Mouse (Mus musculus) mesoderm, embryonic 11.5 days (tissue): ENCODE measurements around the gene Extl1.

Experiments used
- DNase-seq: peaks from one replicate; pipeline ENCODE4 v3.0.0-alpha.2; 2012; ENCODE audit warnings: low read depth, low spot score

Gene Extl1

DNA sequence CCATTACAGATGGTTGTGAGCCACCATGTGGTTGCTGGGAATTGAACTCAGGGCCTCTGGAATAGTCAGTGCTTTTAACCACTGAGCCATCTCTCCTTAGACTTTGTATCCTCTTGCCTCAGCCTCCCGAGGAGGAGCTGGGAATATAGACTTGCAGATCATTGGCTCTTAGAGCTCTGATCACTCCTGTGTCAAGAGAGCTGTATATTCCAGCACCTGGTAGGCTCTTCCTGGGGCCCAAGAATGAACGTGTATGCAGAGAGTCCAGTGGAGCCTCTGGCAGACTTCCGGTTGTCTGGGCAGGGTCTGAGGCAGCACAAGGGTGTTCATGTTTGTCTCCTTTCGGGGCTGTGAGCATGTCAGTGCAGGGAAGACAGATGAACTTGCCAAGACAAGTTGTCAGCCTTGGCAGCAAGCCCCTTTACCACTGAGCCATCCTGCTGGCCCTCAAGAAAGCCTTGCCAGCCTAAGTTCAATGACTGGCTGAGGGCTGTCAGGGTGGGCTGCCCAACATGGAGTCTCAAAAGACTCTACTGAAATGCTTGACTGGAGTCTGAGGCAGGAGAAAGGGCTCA is 69.5 kb downstream of the Extl1 start:
- no peak for DNase-seq

DNA sequence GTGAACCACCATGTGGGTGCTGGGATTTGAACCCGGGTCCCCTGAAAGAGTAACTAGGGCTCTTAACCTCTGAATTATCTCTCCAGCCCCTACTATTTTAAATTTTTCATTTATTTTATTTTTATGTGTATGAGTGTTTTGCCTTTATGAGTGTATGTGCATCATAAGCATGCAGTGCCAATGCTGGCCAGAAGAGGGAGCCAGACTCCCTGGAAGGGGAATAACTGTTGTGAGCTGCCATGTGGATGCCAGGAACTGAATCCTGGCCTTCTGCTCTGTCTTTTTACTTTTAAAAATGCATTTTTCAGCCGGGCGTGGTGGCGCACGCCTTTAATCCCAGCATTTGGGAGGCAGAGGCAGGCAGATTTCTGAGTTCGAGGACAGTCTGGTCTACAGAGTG is 70.7 kb downstream of the Extl1 start:
- DNase-seq: no peak

DNA sequence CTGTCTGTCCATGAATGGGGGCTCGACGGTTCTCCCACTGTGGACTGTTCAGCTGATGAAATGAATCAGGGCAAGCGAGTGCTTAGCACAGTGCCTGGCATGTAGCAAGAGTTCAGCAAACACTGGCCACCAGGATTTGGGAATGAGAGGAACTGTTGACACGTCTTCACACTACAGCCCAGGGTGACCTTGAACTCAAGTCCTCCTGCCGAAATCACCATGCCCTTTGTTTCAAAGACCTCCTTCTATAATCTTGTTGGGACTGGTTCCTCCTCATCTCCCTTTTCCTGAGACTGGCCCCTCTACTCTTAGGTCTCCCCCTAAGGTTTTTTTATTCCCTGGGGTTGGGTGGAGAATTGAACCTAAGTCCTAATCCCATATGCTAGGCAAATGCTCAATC is 71.3 kb downstream of the Extl1 start:
- DNase-seq: no peak

DNA sequence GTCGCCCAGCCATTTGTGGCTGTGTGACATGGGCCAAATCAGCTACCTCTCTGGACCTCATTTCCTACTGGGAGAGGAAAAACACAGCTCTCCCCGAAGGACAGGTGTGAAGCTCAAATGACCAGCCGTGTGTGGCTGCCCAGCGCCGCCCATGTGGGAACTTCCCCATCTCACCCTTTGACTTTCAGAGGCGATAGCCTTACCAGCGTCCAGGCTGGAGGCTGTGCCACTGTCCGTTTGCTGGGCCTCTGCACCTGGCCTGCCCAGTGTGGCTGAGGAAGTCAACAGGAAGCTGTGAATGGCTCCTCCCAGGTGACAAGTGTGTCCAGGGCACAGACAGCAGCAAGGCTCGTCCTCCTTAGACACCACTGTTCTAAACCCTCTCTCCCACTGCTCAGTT is 71.9 kb downstream of the Extl1 start:
- no peak for DNase-seq

DNA sequence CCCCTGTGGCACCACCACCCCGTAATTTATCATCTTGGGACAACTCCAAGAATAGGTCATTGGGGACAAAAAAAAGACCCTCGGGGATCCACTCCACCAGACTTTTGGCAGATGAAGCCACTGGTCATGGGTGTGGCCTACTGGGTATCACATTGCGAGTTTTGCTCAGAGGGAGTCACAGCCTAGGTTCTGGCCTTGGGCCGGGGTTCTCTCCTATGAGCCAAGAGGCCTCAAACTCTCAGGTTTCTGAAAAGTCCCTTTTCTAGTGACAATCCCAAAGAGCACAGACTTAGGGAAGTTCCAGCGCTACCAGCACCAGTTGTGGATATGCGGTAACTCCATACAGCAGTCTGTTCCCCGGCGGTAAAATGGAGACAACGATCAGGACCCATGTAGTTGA is 73.0 kb downstream of the Extl1 start:
- no peak for DNase-seq

DNA sequence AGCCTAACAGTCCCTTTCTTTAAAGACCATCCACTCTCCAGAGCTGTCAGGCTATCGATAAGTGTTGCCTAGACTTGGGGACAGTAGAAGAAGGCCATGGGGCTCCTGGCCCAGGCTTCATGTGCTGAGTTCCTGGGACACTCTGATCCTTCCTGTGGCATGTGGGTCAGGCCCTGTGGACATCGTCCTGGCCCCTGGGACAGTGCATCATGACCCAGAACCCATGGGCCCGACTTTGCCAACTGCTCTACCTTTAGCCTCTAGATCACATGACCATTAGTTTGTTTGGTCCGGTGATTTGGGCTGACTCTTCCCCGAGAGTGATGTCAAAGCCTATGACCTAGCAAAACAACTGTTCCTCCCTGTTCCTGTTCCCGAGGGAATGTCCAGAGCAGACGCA is 73.5 kb downstream of the Extl1 start:
- DNase-seq: no peak

DNA sequence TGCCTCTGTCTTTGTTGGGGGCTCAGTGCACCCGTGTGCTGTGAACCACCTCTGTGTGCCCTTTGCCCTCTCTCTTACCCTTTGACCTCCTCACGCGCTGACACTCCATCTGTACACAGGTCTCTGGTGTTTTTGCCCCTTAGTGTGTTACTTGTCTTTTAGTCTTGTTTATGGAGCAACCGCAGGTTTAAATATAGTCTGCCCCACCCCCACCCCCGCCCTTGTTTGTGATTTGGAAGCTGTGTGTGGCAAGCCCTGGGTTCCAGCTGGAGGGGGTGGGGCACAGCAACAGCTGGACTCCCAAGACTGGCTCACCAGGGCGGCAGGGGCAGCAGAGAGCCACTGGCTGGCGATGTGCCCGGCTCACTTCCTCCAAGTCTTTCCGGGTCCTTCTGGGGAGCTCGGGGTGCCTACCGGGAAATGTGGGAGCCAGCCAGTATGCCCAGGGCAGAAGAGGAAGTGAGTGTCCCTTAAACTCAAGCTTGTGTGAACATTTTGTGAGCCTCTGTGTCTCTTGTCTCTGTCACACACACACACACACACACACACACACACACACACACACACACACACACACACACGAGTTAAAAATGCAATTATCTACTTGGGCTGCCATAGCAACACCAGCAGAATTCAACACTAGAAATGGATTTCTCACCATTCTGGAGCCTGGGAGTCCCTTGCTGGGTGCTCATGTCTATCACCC is 76.1 kb downstream of the Extl1 start:
- DNase-seq: no peak

DNA sequence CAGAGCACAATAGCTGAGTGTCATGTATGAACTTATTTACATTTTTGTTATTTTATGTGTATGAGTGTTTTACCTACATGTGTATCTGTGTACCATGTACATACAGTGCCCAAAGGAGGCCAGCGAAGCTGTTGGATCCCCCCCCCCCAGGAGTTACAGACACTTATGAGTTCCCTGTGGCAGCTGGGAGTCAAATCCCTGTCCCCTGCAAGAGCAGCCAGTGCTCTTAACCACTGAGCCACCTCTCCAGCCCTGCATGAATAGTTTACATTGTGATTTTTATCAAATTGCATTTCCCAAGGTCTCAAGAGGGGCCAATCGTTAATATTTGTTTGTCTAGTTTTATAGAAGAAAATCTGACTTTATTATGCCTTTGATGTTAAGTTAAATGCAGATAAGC is 76.7 kb downstream of the Extl1 start:
- no peak for DNase-seq
